Mouse (Mus musculus): ENCODE measurements around the gene S100a6.

- TF ChIP-seq GATA1 (IDR thresholded peaks at IDR 0.05; ENCODE audit: borderline replicate concordance, low read length) (no peak), FLI1 (IDR thresholded peaks at IDR 0.05; ENCODE audit: low read length) (no peak)
These were observed 38.0 kb upstream of the S100a6 start for GRCm38 (mm10) chr3:90574691-90575090.

All from megakaryocyte, embryonic 14.5 days (primary cell).